Mouse (Mus musculus): ENCODE results near the gene Prm3.

- TF ChIP-seq CTCF (IDR thresholded peaks at IDR 0.05; ENCODE audit: low read depth, low read length) (no peak), POLR2A (IDR thresholded peaks at IDR 0.05; ENCODE audit: borderline replicate concordance, low read depth, low read length) (no peak)
These were observed 26.4 kb downstream of the Prm3 start for GRCm38 (mm10) chr16:10764323-10764722.
